Mouse (Mus musculus): ENCODE results near the gene Gm4553. TPM values are rescaled to one million over a fixed set of nuclear protein-coding genes. Genes with fewer than 3 reads are reported as not detected.
A peak's percentile ranks its signal among the peaks of the same experiment; 100 is the strongest.
"Not testable (repeated sequence)": the region's sequence is repeated elsewhere in the genome, so short reads cannot be mapped to it uniquely, and the experiment has no call there.

The Gm4553 gene
- polyA plus RNA-seq, 1 experiment = not detected

DNA sequence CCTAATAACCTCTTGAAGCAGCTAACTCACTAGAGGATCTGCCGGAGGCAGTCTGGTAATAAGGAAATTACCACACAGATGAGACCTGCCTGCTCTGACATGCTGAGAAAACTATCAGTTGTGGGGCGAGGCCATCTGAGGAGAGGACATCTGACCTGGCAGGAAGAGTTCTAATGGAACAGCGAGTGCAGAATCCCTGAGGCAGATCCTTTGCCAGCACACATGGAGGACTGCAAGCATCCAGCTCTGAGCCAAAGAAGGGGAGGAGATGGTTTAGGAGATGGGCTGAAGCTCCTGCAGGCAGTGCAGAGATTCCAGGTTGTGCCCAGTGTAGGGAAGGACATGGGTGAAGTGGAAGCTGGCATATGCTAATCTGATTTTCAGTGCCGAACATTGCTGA, 13.3 kb downstream of the Gm4553 start:
- 61% methylated on average over 4 of the region's 4 CpGs for WGBS
- Histone ChIP-seq H3K4me3 (ENCODE audit: low read depth, low read length) (no peak overlapping the region), H3K27me3 (ENCODE audit: control insufficient read depth, insufficient read depth, low read length) (no peaks in the 10 kb centered on the region), H3K27ac (ENCODE audit: insufficient read depth, low read depth, low read length) (no peak overlapping the region), H3K4me1 (ENCODE audit: control insufficient read depth, insufficient read depth, insufficient read length, low read length) (no peaks in the 10 kb centered on the region), H3K36me3 (ENCODE audit: control insufficient read depth, insufficient read depth, low read length) (no peaks in the 10 kb centered on the region)
- TF ChIP-seq CTCF (IDR thresholded peaks at IDR 0.05; ENCODE audit: extremely low read depth, insufficient read length, insufficient replicate concordance, low read depth, low read length) (no peak), POLR2A (IDR thresholded peaks at IDR 0.05; ENCODE audit: low read depth, low read length) (no peak)

- H3K4me3 ChIP-seq (ENCODE audit: low read depth, low read length) = no peak overlapping the region
- H3K4me1 ChIP-seq (ENCODE audit: control insufficient read depth, insufficient read depth, insufficient read length, low read length) = no peaks in the 10 kb centered on the region; the same call in 1 of the 2 replicates
- no peaks in the 10 kb centered on the region for H3K27me3 ChIP-seq (ENCODE audit: control insufficient read depth, insufficient read depth, low read length)
- H3K36me3 ChIP-seq (ENCODE audit: control insufficient read depth, insufficient read depth, low read length) = no peaks in the 10 kb centered on the region
- no peak overlapping the region for H3K27ac ChIP-seq (ENCODE audit: insufficient read depth, low read depth, low read length)
- TF ChIP-seq CTCF (IDR thresholded peaks at IDR 0.05; ENCODE audit: extremely low read depth, insufficient read length, insufficient replicate concordance, low read depth, low read length) = no peak
- no peak for TF ChIP-seq POLR2A (IDR thresholded peaks at IDR 0.05; ENCODE audit: low read depth, low read length)
These were observed 16.9 kb downstream of the Gm4553 start for GRCm38 (mm10) chr7:142148633-142149032.

DNA sequence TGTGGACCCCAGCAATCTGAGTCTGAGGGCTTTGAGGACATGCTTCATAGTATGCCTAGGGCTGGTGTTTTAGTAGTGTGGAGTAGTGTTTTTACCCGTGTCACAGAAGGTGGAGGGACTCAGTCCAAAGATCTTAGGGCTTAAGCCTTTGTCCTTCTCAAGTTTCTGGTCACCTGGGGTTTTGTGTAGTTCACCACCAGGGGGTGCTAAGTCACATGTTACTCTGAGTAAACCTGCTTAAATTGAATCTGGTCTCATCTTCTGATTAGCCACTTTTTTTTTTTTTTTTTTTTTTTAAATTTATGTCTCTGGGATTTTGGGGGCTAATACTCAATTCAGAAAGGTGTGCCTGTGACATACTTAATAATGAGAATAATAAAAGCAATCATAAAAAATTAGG, 19.5 kb downstream of the Gm4553 start:
- 5% methylated on average over 1 of the region's 1 CpGs for WGBS

GRCm38 (mm10) chr7:142145413-142145940, 20.1 kb downstream of the Gm4553 start:
- WGBS = 40% methylated on average over 4 of the region's 4 CpGs
- Histone ChIP-seq H3K27me3 (ENCODE audit: control insufficient read depth, insufficient read depth, low read length) (no peaks in the 10 kb centered on the region), H3K4me1 (ENCODE audit: control insufficient read depth, insufficient read depth, insufficient read length, low read length) (no peaks in the 10 kb centered on the region; the same call in 1 of the 2 replicates), H3K27ac (ENCODE audit: insufficient read depth, low read depth, low read length) (no peak overlapping the region), H3K36me3 (ENCODE audit: control insufficient read depth, insufficient read depth, low read length) (no peaks in the 10 kb centered on the region), H3K4me3 (ENCODE audit: low read depth, low read length) (no peak overlapping the region)
- TF ChIP-seq POLR2A (IDR thresholded peaks at IDR 0.05; ENCODE audit: low read depth, low read length) = no peak
- peak; percentile 27; the same call in 1 of the 2 replicates for TF ChIP-seq CTCF (IDR thresholded peaks at IDR 0.05; ENCODE audit: extremely low read depth, insufficient read length, insufficient replicate concordance, low read depth, low read length)

More for the DNA sequence above, 19.5 kb downstream of the Gm4553 start:
- H3K4me1 ChIP-seq (ENCODE audit: control insufficient read depth, insufficient read depth, insufficient read length, low read length) = no peaks in the 10 kb centered on the region; the same call in 1 of the 2 replicates
- no peak overlapping the region for H3K27ac ChIP-seq (ENCODE audit: insufficient read depth, low read depth, low read length)
- no peaks in the 10 kb centered on the region for H3K27me3 ChIP-seq (ENCODE audit: control insufficient read depth, insufficient read depth, low read length)
- TF ChIP-seq POLR2A (IDR thresholded peaks at IDR 0.05; ENCODE audit: low read depth, low read length) = no peak
- TF ChIP-seq CTCF (IDR thresholded peaks at IDR 0.05; ENCODE audit: extremely low read depth, insufficient read length, insufficient replicate concordance, low read depth, low read length) = no peak
- H3K4me3 ChIP-seq (ENCODE audit: low read depth, low read length) = no peak overlapping the region
- H3K36me3 ChIP-seq (ENCODE audit: control insufficient read depth, insufficient read depth, low read length) = no peaks in the 10 kb centered on the region

DNA sequence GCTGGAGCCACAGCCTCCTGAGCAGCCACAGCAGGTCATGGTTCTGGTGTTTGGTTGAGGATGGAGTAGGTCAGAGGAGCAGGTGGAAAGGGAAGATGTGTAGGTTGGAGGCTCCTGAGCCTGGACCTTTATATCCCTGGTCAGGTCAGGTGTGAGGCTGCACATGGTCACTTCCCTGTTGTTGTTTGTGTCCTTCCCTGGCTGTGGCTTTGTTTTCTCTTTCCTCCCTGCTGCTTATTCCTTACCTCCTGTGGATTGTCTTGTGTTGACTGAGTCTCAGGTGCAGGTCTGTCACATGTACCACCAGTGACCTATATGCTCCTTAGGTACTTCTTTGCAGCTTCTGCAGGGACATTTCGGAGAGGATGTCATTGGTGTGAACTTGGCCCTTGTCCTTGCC, 21.0 kb downstream of the Gm4553 start, which contains the start of gene Gm45337:
Gene Gm45337, minus strand, starts transcription at position 101 of the 400 bp plus-strand sequence.
- 79% methylated on average over 1 of the region's 1 CpGs for WGBS
- H3K27me3 ChIP-seq (ENCODE audit: control insufficient read depth, insufficient read depth, low read length) = no peaks in the 10 kb centered on the region
- H3K27ac ChIP-seq (ENCODE audit: insufficient read depth, low read depth, low read length) = no peak within 1 kb of the TSS
- no peaks in the 10 kb centered on the region for H3K36me3 ChIP-seq (ENCODE audit: control insufficient read depth, insufficient read depth, low read length)
- H3K4me1 ChIP-seq (ENCODE audit: control insufficient read depth, insufficient read depth, insufficient read length, low read length) = no peaks in the 10 kb centered on the region; the same call in 1 of the 2 replicates
- TF ChIP-seq CTCF (IDR thresholded peaks at IDR 0.05; ENCODE audit: extremely low read depth, insufficient read length, insufficient replicate concordance, low read depth, low read length) = no peak
- TF ChIP-seq POLR2A (IDR thresholded peaks at IDR 0.05; ENCODE audit: low read depth, low read length) = no peak
- no peak within 1 kb of the TSS for H3K4me3 ChIP-seq (ENCODE audit: low read depth, low read length)

GRCm38 (mm10) chr7:142143506-142144010, 22.0 kb downstream of the Gm4553 start:
- H3K4me1 ChIP-seq (ENCODE audit: control insufficient read depth, insufficient read depth, insufficient read length, low read length); H3K27ac ChIP-seq (ENCODE audit: insufficient read depth, low read depth, low read length); H3K4me3 ChIP-seq (ENCODE audit: low read depth, low read length); H3K36me3 ChIP-seq (ENCODE audit: control insufficient read depth, insufficient read depth, low read length); H3K27me3 ChIP-seq (ENCODE audit: control insufficient read depth, insufficient read depth, low read length): not testable (repeated sequence)
- 3% methylated on average over 1 of the region's 1 CpGs for WGBS

DNA sequence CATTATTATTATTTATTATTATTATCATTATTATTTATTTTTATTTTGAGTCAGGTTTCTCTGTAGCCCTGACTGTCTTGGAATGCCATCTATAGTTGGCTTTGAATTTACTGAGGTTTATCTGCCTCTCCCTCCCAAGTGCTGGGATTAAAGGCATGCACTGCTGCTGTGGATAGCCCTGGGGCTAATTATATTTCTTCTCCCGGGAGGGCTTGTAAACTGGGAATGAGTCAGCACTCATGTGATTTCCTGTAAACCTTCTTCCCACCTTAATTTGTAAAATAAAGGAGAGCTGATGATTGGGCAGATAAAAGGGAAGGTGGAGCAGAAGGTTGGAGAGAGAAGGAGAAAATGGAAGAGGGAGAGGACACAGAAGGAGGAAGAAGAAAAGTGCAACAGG, 24.8 kb downstream of the Gm4553 start:
- TF ChIP-seq POLR2A (IDR thresholded peaks at IDR 0.05; ENCODE audit: low read depth, low read length) (no peak), CTCF (IDR thresholded peaks at IDR 0.05; ENCODE audit: extremely low read depth, insufficient read length, insufficient replicate concordance, low read depth, low read length) (no peak)
- Histone ChIP-seq H3K27me3 (ENCODE audit: control insufficient read depth, insufficient read depth, low read length) (no peaks in the 10 kb centered on the region), H3K4me1 (ENCODE audit: control insufficient read depth, insufficient read depth, insufficient read length, low read length) (no peaks in the 10 kb centered on the region), H3K4me3 (ENCODE audit: low read depth, low read length) (no peak overlapping the region), H3K27ac (ENCODE audit: insufficient read depth, low read depth, low read length) (no peak overlapping the region), H3K36me3 (ENCODE audit: control insufficient read depth, insufficient read depth, low read length) (no peaks in the 10 kb centered on the region)
- 2% methylated on average over 1 of the region's 1 CpGs for WGBS

GRCm38 (mm10) chr7:142135934-142136333, 29.6 kb downstream of the Gm4553 start, which contains the start of gene Gm39115:
Gm39115 (minus strand) TSS chr7:142136034.
- H3K4me1 ChIP-seq (ENCODE audit: control insufficient read depth, insufficient read depth, insufficient read length, low read length); H3K4me3 ChIP-seq (ENCODE audit: low read depth, low read length); H3K27ac ChIP-seq (ENCODE audit: insufficient read depth, low read depth, low read length); H3K27me3 ChIP-seq (ENCODE audit: control insufficient read depth, insufficient read depth, low read length); H3K36me3 ChIP-seq (ENCODE audit: control insufficient read depth, insufficient read depth, low read length): not testable (repeated sequence)
- 27% methylated on average over 2 of the region's 2 CpGs for WGBS
